Mouse (Mus musculus): ENCODE measurements around the gene Alg1. TPM values are rescaled to one million over a fixed set of nuclear protein-coding genes. Genes with fewer than 3 reads are reported as not detected.

Gene Alg1
- polyA plus RNA-seq, 1 experiment, result 26.0 TPM

DNA sequence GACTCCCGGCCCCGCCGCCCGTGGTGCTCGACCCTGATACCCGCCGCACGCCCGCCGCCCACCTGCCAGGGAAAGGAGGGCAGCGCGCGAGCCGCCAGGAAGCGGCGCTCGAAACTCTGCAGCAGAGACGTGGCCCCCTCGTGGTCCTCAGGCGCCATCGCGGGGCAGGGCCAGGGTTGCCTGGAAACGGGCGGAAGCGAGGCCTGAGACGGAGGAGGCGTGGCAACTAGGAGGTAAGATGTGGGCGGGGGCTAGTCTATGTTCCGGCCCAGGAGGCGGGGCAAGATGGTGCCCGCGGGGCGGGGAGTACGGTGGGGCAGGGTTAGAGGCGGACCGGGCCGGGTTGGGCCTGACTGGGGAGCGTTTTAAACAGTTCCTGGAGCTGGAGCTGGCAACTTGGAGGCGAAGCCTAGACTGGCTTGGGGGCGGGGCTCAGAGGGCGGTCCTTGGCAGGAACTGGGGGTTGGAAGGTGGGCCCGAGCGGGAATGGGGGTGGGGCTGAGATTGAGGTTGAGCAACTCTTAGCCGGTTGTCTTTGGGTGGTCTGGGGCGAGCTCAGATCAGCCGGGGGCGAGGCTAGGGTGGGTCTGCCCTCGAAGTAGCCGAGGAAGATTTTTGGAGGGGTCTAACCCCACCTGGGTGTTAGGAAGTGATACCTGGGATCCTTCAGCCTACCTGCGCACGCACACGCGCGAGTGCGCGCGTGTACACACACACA lies 22.5 kb downstream of the Alg1 start, which contains the start of gene Eef2kmt:
Eef2kmt (minus strand) TSS at position 205 of the 718 bp plus-strand sequence.
- peaks cover 3% of the 10 kb centered on the region; the same call in 1 of the 2 replicates for H3K36me3 ChIP-seq (ENCODE audit: control insufficient read depth, insufficient read depth, low read length)
- TF ChIP-seq POLR2A (IDR thresholded peaks at IDR 0.05; ENCODE audit: low read depth, low read length) (0 out of 2 replicates have a peak, but pooled peaks have one; percentile 10), CTCF (IDR thresholded peaks at IDR 0.05; ENCODE audit: extremely low read depth, insufficient read length, insufficient replicate concordance, low read depth, low read length) (peak; percentile 31; the same call in 1 of the 2 replicates)
- WGBS, result 1% methylated on average over 57 of the region's 57 CpGs
- H3K4me1 ChIP-seq (ENCODE audit: control insufficient read depth, insufficient read depth, insufficient read length, low read length), result peaks cover 3% of the 10 kb centered on the region; the same call in 1 of the 2 replicates
- H3K27me3 ChIP-seq (ENCODE audit: control insufficient read depth, insufficient read depth, low read length), result no peaks in the 10 kb centered on the region
- H3K27ac ChIP-seq (ENCODE audit: insufficient read depth, low read depth, low read length), result 0 out of 2 replicates have a peak within 1 kb of the TSS, but pooled peaks have one; percentile 1
- H3K4me3 ChIP-seq (ENCODE audit: low read depth, low read length), result peak within 1 kb of the TSS; percentile 82

DNA sequence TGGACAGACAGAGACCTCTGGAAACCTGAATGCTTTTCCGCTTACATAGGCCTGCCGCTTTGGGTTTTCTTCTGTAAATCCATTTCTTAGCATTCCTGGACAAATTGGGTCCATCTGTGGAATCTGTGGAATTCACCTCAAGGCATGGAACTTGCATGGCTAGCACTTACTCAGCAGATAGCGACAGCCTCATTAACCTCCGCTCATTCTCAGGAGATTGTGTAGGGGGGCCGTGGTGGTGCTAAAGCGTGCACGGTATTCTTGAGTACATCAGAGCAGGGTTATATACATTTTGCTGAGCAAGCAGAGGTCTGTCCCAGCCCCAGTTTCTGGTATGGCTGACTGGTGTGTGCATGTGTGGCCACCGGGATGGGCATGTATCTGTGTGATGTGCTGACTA lies 29.7 kb downstream of the Alg1 start:
- no peak overlapping the region for H3K4me3 ChIP-seq (ENCODE audit: low read depth, low read length)
- TF ChIP-seq POLR2A (IDR thresholded peaks at IDR 0.05; ENCODE audit: low read depth, low read length) (no peak), CTCF (IDR thresholded peaks at IDR 0.05; ENCODE audit: extremely low read depth, insufficient read length, insufficient replicate concordance, low read depth, low read length) (no peak)
- H3K4me1 ChIP-seq (ENCODE audit: control insufficient read depth, insufficient read depth, insufficient read length, low read length), result no peaks in the 10 kb centered on the region
- 78% methylated on average over 8 of the region's 8 CpGs for WGBS
- H3K36me3 ChIP-seq (ENCODE audit: control insufficient read depth, insufficient read depth, low read length), result no peaks in the 10 kb centered on the region
- H3K27ac ChIP-seq (ENCODE audit: insufficient read depth, low read depth, low read length), result no peak overlapping the region
- no peaks in the 10 kb centered on the region for H3K27me3 ChIP-seq (ENCODE audit: control insufficient read depth, insufficient read depth, low read length)

DNA sequence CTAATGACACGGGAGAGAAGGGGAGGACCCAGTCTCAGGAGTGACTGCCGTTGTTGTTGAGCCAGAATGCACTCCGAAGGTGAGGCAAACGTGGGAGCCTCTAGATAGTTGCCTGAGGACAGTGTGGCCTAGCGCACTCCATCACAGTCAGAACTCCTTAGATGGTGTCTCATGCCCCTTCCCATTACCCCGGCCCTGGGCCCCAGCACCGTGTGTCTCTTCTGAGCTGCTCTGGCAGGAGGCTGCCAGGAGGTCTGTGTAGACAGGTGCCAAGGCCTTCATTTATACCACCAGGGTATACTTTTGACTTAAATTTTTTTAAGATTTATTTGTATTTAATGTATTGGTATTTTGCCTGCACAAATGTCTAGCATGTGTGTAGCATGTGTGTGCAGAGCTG lies 30.5 kb downstream of the Alg1 start:
- Histone ChIP-seq H3K4me1 (ENCODE audit: control insufficient read depth, insufficient read depth, insufficient read length, low read length) (no peaks in the 10 kb centered on the region), H3K27ac (ENCODE audit: insufficient read depth, low read depth, low read length) (no peak overlapping the region), H3K27me3 (ENCODE audit: control insufficient read depth, insufficient read depth, low read length) (no peaks in the 10 kb centered on the region), H3K4me3 (ENCODE audit: low read depth, low read length) (no peak overlapping the region), H3K36me3 (ENCODE audit: control insufficient read depth, insufficient read depth, low read length) (no peaks in the 10 kb centered on the region)
- no peak for TF ChIP-seq POLR2A (IDR thresholded peaks at IDR 0.05; ENCODE audit: low read depth, low read length)
- no peak for TF ChIP-seq CTCF (IDR thresholded peaks at IDR 0.05; ENCODE audit: extremely low read depth, insufficient read length, insufficient replicate concordance, low read depth, low read length)
- WGBS, result 84% methylated on average over 7 of the region's 7 CpGs

DNA sequence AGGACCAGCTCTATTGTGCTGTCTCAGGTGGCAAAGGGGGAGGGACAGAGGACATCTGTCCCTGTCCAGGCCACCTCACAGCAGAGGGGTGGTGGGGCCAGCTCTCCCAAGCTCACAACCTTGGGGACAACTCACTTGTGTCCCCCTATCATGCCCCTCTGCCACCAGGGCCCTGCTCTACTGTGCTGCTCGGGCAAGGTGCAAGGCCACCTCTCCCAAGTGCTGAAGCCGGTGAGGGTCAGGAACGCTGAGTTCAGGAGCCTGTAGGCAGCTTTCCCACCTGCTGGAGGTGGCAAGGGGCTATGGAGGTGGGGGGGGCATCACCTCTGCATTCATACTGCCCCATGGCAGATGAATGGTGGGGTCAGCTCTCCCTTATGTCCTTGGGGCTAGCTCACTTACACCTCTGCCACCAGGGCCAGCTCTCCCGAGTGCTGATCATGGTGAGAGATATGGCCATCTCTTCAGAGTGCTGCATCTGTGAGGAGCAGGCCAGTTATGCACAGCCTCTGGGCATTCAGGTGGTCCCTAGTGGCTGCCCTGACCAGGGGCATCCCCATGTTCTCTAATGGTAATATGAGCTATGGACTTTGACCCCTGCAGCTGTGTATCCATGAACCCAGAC lies 38.1 kb downstream of the Alg1 start:
- Histone ChIP-seq H3K27me3 (ENCODE audit: control insufficient read depth, insufficient read depth, low read length) (no peaks in the 10 kb centered on the region), H3K27ac (ENCODE audit: insufficient read depth, low read depth, low read length) (no peak overlapping the region), H3K36me3 (ENCODE audit: control insufficient read depth, insufficient read depth, low read length) (no peaks in the 10 kb centered on the region), H3K4me3 (ENCODE audit: low read depth, low read length) (no peak overlapping the region), H3K4me1 (ENCODE audit: control insufficient read depth, insufficient read depth, insufficient read length, low read length) (no peaks in the 10 kb centered on the region)
- TF ChIP-seq POLR2A (IDR thresholded peaks at IDR 0.05; ENCODE audit: low read depth, low read length), result no peak
- TF ChIP-seq CTCF (IDR thresholded peaks at IDR 0.05; ENCODE audit: extremely low read depth, insufficient read length, insufficient replicate concordance, low read depth, low read length), result no peak
- WGBS, result 83% methylated on average over 4 of the region's 4 CpGs

DNA sequence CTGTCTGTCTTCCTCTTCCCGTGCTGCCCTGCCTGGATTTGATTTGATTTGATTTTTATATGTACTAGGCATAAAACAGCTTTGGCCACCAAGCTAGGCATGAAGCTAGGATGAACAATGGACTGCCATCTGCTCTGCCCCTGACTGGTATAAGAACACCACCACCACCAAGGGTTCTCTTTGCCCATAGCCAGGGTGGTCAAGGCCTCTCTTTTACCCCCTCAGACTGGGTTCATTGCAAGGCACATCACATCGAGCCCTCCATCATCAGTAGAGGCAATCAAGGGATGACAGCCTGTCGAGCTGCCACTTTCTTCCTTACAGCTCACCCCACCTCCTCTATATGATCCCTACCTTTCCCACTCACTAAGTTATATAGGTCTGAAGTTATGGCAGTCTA lies 39.0 kb downstream of the Alg1 start:
- Histone ChIP-seq H3K27ac (ENCODE audit: insufficient read depth, low read depth, low read length) (no peak overlapping the region), H3K36me3 (ENCODE audit: control insufficient read depth, insufficient read depth, low read length) (no peaks in the 10 kb centered on the region), H3K27me3 (ENCODE audit: control insufficient read depth, insufficient read depth, low read length) (no peaks in the 10 kb centered on the region), H3K4me3 (ENCODE audit: low read depth, low read length) (no peak overlapping the region), H3K4me1 (ENCODE audit: control insufficient read depth, insufficient read depth, insufficient read length, low read length) (no peaks in the 10 kb centered on the region)
- 75% methylated on average over 3 of the region's 3 CpGs for whole genome bisulfite sequencing
- TF ChIP-seq POLR2A (IDR thresholded peaks at IDR 0.05; ENCODE audit: low read depth, low read length) (no peak), CTCF (IDR thresholded peaks at IDR 0.05; ENCODE audit: extremely low read depth, insufficient read length, insufficient replicate concordance, low read depth, low read length) (no peak)

DNA sequence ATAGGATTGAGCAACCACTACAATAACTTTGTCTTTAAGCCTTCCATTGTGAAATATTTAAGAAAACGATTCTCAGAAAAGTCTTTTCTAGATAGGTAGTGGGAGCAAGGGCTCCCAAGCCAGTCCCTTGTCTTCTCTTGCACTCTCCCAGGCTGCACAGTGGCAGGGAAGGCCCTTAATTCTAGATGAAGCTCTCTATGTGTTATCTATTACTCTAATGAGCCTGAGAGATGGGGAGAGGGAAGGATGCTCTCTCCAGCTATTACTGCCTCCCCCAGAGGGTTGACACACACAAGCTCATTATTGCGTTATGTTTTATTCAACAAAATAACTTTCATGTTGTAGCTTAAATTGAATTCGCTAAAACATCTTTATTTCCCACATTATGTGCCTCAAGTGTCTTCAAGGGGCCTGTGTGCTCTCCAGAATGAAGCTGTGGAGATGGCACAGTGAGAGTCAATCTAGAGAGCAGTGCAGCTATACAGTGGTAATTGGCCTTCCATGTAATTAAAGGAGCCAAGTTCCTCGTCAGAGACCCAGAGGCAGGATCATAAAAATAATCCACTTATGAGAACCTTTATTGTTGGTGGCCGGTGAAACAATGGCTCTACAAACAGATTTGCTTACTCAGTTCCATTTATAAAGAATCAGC lies 46.3 kb downstream of the Alg1 start:
- TF ChIP-seq POLR2A (IDR thresholded peaks at IDR 0.05; ENCODE audit: low read depth, low read length) (no peak), CTCF (IDR thresholded peaks at IDR 0.05; ENCODE audit: extremely low read depth, insufficient read length, insufficient replicate concordance, low read depth, low read length) (no peak)
- no peak overlapping the region for H3K27ac ChIP-seq (ENCODE audit: insufficient read depth, low read depth, low read length)
- 63% methylated on average over 5 of the region's 5 CpGs for WGBS

DNA sequence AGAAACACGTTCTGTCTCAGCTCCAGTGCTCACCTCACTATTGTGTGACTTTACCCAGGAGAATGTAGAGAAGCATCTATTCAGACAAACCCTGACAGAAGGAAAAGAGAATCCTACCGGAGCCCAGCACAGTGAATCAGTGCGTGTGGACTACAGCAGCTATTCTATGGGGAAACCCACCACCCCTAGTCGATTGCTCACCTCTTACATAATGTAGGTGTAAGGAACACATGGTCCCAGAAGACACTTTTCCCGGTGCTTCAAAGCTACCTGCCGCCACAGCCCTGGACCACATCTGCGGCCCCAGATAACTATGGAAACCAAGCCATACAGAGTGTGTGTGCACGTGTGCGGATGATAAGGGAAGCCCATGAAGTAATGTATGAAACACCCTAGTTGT lies 49.3 kb downstream of the Alg1 start:
- no peak overlapping the region for H3K4me3 ChIP-seq (ENCODE audit: low read depth, low read length)
- H3K4me1 ChIP-seq (ENCODE audit: control insufficient read depth, insufficient read depth, insufficient read length, low read length), result no peaks in the 10 kb centered on the region
- no peaks in the 10 kb centered on the region; the same call in 1 of the 2 replicates for H3K27me3 ChIP-seq (ENCODE audit: control insufficient read depth, insufficient read depth, low read length)
- TF ChIP-seq POLR2A (IDR thresholded peaks at IDR 0.05; ENCODE audit: low read depth, low read length), result no peak
- no peak for TF ChIP-seq CTCF (IDR thresholded peaks at IDR 0.05; ENCODE audit: extremely low read depth, insufficient read length, insufficient replicate concordance, low read depth, low read length)
- H3K27ac ChIP-seq (ENCODE audit: insufficient read depth, low read depth, low read length), result no peak overlapping the region
- WGBS, result 73% methylated on average over 9 of the region's 9 CpGs
- no peaks in the 10 kb centered on the region for H3K36me3 ChIP-seq (ENCODE audit: control insufficient read depth, insufficient read depth, low read length)

More for the DNA sequence above, 46.3 kb downstream of the Alg1 start:
- Histone ChIP-seq H3K36me3 (ENCODE audit: control insufficient read depth, insufficient read depth, low read length) (no peaks in the 10 kb centered on the region), H3K27me3 (ENCODE audit: control insufficient read depth, insufficient read depth, low read length) (no peaks in the 10 kb centered on the region), H3K4me3 (ENCODE audit: low read depth, low read length) (no peak overlapping the region), H3K4me1 (ENCODE audit: control insufficient read depth, insufficient read depth, insufficient read length, low read length) (no peaks in the 10 kb centered on the region)

Data from small intestine, adult 2 months (tissue).